Mouse (Mus musculus): Measurements from ENCODE around the gene Cpeb4. TPM values are rescaled to one million over a fixed set of nuclear protein-coding genes. Genes with fewer than 3 reads are reported as not detected.
"Not testable (repeated sequence)": the region's sequence is repeated elsewhere in the genome, so short reads cannot be mapped to it uniquely, and the experiment has no call there.

Gene Cpeb4
- polyA plus RNA-seq, 1 experiment from 2014 or later, result 11.3 TPM

GRCm38 (mm10) chr11:31843834-31844188, 28.2 kb upstream of the Cpeb4 start:
- H3K9me3 ChIP-seq (ENCODE audit: control insufficient read depth), result no peaks in the 10 kb centered on the region
- H3K4me2 ChIP-seq (replicated peaks; ENCODE audit: low read depth), result no peak overlapping the region
- H3K4me3 ChIP-seq (ENCODE audit: low read depth, low read length), result no peak overlapping the region
- no peaks in the 10 kb centered on the region for H3K27me3 ChIP-seq (replicated peaks; ENCODE audit: control insufficient read depth, insufficient read depth, low read length)
- peaks cover 4% of the 10 kb centered on the region for H3K4me1 ChIP-seq (replicated peaks; ENCODE audit: control insufficient read depth, insufficient read depth, low read length)
- no peaks in the 10 kb centered on the region for H3K36me3 ChIP-seq (ENCODE audit: control insufficient read depth, insufficient read depth)
- no peak overlapping the region for H3K27ac ChIP-seq (ENCODE audit: low read depth, low read length)
- peak; percentile 35; the same call in 1 of the 2 replicates for ATAC-seq
- TF ChIP-seq CTCF (IDR thresholded peaks at IDR 0.05; ENCODE audit: low read depth), result no peak
- WGBS, result 48% methylated on average over 5 of the region's 5 CpGs
- no peak overlapping the region for H3K9ac ChIP-seq (ENCODE audit: low read depth, low read length)

- 95% methylated on average over 1 of the region's 1 CpGs for WGBS
- H3K36me3 ChIP-seq (ENCODE audit: control insufficient read depth, insufficient read depth); H3K9me3 ChIP-seq (ENCODE audit: control insufficient read depth); H3K9ac ChIP-seq (ENCODE audit: low read depth, low read length); H3K4me2 ChIP-seq (replicated peaks; ENCODE audit: low read depth); ATAC-seq; H3K4me1 ChIP-seq (replicated peaks; ENCODE audit: control insufficient read depth, insufficient read depth, low read length); H3K4me3 ChIP-seq (ENCODE audit: low read depth, low read length); H3K27me3 ChIP-seq (replicated peaks; ENCODE audit: control insufficient read depth, insufficient read depth, low read length); H3K27ac ChIP-seq (ENCODE audit: low read depth, low read length): not testable (repeated sequence)
Measured at GRCm38 (mm10) chr11:31845111-31845510, 26.9 kb upstream of the Cpeb4 start.

GRCm38 (mm10) chr11:31846771-31847468, 25.1 kb upstream of the Cpeb4 start:
- no peak for ATAC-seq
- peaks cover 6% of the 10 kb centered on the region for H3K4me1 ChIP-seq (replicated peaks; ENCODE audit: control insufficient read depth, insufficient read depth, low read length)
- no peak overlapping the region for H3K4me2 ChIP-seq (replicated peaks; ENCODE audit: low read depth)
- no peak overlapping the region for H3K4me3 ChIP-seq (ENCODE audit: low read depth, low read length)
- no peaks in the 10 kb centered on the region for H3K36me3 ChIP-seq (ENCODE audit: control insufficient read depth, insufficient read depth)
- no peak overlapping the region for H3K27ac ChIP-seq (ENCODE audit: low read depth, low read length)
- no peaks in the 10 kb centered on the region for H3K9me3 ChIP-seq (ENCODE audit: control insufficient read depth)
- WGBS, result 78% methylated on average over 9 of the region's 9 CpGs
- no peaks in the 10 kb centered on the region for H3K27me3 ChIP-seq (replicated peaks; ENCODE audit: control insufficient read depth, insufficient read depth, low read length)
- H3K9ac ChIP-seq (ENCODE audit: low read depth, low read length), result no peak overlapping the region; the same call in 1 of the 2 replicates
- TF ChIP-seq CTCF (IDR thresholded peaks at IDR 0.05; ENCODE audit: low read depth), result no peak

DNA sequence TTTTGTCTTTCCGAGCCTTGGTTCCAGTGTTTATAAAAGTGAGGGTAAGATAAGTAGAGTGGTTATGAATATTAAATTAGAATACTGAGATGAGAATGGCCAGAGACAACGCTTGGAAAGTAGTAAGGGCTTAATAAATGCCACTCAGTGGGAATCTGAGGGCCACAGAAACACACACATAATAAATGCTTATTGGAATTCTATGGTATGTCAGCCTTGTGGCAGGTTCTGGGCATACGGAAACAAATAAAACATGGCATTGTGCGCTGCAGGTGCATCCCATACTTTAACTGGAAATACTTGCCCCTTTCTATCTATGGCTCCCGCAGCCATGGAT, 24.6 kb upstream of the Cpeb4 start:
- Histone ChIP-seq H3K4me1 (replicated peaks; ENCODE audit: control insufficient read depth, insufficient read depth, low read length) (peaks cover 8% of the 10 kb centered on the region), H3K4me3 (ENCODE audit: low read depth, low read length) (no peak overlapping the region), H3K36me3 (ENCODE audit: control insufficient read depth, insufficient read depth) (no peaks in the 10 kb centered on the region), H3K27me3 (replicated peaks; ENCODE audit: control insufficient read depth, insufficient read depth, low read length) (no peaks in the 10 kb centered on the region), H3K9ac (ENCODE audit: low read depth, low read length) (no peak overlapping the region), H3K27ac (ENCODE audit: low read depth, low read length) (no peak overlapping the region), H3K9me3 (ENCODE audit: control insufficient read depth) (no peaks in the 10 kb centered on the region), H3K4me2 (replicated peaks; ENCODE audit: low read depth) (no peak overlapping the region)
- WGBS, result 87% methylated on average over 5 of the region's 5 CpGs
- no peak for ATAC-seq
- no peak for TF ChIP-seq CTCF (IDR thresholded peaks at IDR 0.05; ENCODE audit: low read depth)

- no peak for ATAC-seq
- Histone ChIP-seq H3K4me2 (replicated peaks; ENCODE audit: low read depth) (no peak overlapping the region), H3K9me3 (ENCODE audit: control insufficient read depth) (no peaks in the 10 kb centered on the region), H3K36me3 (ENCODE audit: control insufficient read depth, insufficient read depth) (no peaks in the 10 kb centered on the region), H3K27me3 (replicated peaks; ENCODE audit: control insufficient read depth, insufficient read depth, low read length) (no peaks in the 10 kb centered on the region), H3K4me1 (replicated peaks; ENCODE audit: control insufficient read depth, insufficient read depth, low read length) (0 out of 2 replicates have a peak, but pooled peaks cover 6% of the 10 kb centered on the region), H3K27ac (ENCODE audit: low read depth, low read length) (no peak overlapping the region), H3K4me3 (ENCODE audit: low read depth, low read length) (no peak overlapping the region), H3K9ac (ENCODE audit: low read depth, low read length) (no peak overlapping the region)
- WGBS, result 79% methylated on average over 4 of the region's 4 CpGs
- no peak for TF ChIP-seq CTCF (IDR thresholded peaks at IDR 0.05; ENCODE audit: low read depth)
Measured at GRCm38 (mm10) chr11:31848725-31849124, 23.3 kb upstream of the Cpeb4 start.

GRCm38 (mm10) chr11:31850156-31850775, 21.7 kb upstream of the Cpeb4 start:
- Histone ChIP-seq H3K4me3 (ENCODE audit: low read depth, low read length) (no peak overlapping the region), H3K36me3 (ENCODE audit: control insufficient read depth, insufficient read depth) (no peaks in the 10 kb centered on the region), H3K9me3 (ENCODE audit: control insufficient read depth) (no peaks in the 10 kb centered on the region), H3K4me2 (replicated peaks; ENCODE audit: low read depth) (no peak overlapping the region), H3K27me3 (replicated peaks; ENCODE audit: control insufficient read depth, insufficient read depth, low read length) (no peaks in the 10 kb centered on the region), H3K27ac (ENCODE audit: low read depth, low read length) (no peak overlapping the region), H3K4me1 (replicated peaks; ENCODE audit: control insufficient read depth, insufficient read depth, low read length) (0 out of 2 replicates have a peak, but pooled peaks cover 6% of the 10 kb centered on the region), H3K9ac (ENCODE audit: low read depth, low read length) (no peak overlapping the region)
- 85% methylated on average over 3 of the region's 3 CpGs for WGBS
- no peak for ATAC-seq
- no peak for TF ChIP-seq CTCF (IDR thresholded peaks at IDR 0.05; ENCODE audit: low read depth)

All from intestine, postnatal 0 days (tissue).